Mouse (Mus musculus) 3T3-L1 (cell line): ENCODE measurements around the gene Coq9.
"Not testable (repeated sequence)": the region's sequence is repeated elsewhere in the genome, so short reads cannot be mapped to it uniquely, and the experiment has no call there.

Source experiments
- DNase-seq: peaks from one replicate; pipeline ENCODE4 v3.0.0-alpha.2; 2015; ENCODE audit warnings: low read depth, low spot score

The Coq9 gene

GRCm38 (mm10) chr8:94821381-94821780 lies 16.7 kb upstream of the Coq9 start:
- no peak for DNase-seq

DNA sequence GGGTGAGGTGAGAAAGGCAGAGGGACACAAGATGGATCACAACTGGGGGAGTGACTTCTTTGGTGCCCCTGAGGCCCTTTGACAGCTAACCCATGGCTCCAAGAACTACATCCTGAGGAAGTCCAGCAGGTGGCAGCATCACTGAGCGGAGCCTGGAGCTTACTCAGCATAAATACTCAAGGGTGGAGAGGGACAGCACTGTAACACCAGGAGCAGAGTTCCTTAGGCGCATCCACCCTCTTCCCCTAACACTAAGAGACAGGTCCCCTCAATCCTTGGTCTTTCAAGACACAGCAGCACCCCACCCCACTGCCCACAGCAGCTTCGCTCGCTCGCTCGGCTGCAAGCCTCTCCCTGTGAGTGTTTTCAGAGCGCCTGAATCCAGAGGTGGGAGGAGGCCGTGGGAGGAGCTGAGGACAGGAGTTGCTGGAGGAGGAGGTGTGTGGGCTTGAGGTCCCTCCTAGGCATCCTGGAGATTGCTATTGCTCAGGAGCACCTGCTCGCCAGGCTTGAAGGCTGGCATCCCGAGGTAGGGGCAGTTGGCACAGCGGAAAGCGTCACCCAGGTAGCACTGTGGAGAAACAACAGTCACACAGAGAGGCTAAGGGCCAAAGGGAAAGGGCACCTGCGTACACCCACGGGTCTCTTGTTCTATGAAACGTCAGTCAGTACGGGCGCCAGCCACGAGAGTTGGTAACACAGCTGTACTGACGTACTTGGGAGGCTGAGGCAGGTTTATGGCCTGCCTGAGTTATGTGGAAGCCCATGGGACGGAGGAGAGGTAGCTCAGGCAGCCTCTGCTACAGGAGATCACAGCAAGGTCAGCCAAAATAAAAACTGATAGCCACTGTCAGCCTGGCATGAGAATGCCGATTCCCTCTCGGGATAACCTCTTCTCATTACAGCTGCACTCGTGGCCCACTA lies 15.2 kb upstream of the Coq9 start:
- peak; percentile 78 for DNase-seq

DNA sequence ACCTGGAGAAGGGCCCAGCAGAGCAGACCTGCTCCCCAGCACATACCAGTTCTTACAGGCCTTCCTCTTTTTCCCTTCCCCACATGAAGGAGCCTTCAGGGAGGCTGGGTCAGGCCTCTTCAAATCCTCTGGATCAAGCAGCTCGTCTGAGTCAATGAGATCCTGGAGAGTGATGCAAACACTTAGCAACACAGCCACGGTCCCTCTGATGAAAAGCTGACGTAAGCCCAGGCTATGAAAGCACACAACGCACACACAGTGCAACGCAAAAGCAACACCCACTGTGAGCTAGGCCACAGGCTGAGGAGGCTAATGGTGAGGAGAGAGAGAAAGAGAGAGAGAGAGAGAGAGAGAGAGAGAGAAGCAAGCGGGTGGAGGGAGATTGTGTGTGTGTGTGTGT lies 13.0 kb upstream of the Coq9 start:
- DNase-seq = peak; percentile 48

- no peak for DNase-seq
Measured at GRCm38 (mm10) chr8:94826210-94826609, 11.9 kb upstream of the Coq9 start.

- peak; percentile 46 for DNase-seq
Measured at GRCm38 (mm10) chr8:94828284-94828683, 9.8 kb upstream of the Coq9 start.

DNA sequence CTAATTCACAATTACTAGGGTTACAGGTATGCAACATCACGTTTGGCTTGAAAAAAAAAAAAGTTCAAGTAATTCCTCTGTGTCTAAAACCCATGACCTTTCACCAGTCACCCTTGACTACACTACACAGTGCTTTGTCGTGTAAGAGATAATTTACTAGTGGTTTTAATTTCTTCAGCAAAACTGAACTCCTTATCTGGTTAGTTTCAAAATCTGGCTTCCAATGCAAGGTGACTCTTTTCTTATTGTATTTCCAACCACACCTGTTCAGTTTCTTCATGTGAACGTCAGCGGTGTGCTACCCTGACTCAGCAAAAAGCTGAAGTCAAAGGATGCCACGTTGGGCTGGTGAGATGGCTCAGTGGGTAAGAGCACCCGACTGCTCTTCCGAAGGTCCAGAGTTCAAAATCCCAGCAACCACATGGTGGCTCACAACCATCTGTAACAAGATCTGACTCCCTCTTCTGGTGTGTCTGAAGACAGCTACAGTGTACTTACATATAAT lies 4.2 kb upstream of the Coq9 start:
- not testable (repeated sequence) for DNase-seq

DNA sequence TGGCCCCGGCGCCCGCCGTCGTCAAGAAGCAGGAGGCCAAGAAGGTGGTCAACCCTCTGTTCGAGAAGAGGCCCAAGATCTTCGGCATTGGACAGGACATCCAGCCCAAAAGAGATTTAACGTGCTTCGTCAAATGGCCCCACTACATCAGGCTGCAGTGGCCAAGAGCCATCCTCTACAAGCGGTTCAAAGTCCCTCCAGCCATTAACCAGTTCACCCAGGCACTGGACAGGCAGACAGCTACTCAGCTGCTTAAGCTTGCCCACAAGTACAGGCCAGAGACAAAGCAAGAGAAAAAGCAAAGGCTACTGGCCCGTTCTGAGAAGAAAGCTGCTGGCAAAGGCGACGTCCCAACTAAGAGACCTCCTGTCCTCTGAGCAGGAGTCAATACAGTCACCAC lies 2.4 kb upstream of the Coq9 start:
- not testable (repeated sequence) for DNase-seq

DNA sequence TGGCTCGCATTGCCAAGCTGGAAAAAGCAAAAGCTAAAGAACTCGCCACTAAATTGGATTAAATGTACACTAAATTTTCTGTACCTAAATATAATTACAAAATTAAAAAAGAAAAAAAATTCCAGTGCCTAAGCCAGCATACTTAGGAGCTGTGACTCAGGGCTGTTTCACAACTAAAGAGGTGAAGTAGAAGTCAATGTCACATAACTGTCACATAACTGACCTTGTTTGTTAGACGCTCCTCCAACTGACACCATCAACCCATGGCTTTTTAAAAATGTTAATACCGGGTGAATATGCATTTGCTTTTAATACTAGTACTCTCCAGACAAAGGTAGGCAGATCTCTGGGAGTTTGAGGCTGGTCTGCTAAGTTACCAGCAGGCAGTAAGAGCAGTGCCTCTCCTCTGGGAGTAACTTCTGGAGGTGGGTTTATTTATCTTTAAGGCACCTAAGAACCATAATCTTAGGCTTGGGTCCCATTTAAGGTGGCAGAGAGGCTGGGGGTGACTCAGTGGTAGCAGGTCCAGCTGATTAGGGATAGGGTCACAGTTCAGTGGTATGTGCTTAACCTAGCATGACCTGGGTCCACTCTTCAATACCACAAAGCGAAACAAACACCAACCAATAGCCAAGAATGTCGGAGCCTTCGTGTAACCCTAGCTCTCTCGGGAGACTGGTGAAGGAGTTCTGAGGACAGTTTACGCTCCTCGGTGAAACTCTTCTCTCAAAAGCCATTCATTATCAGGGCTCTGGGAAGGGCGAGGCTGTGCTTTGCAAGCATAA lies 1.5 kb upstream of the Coq9 start:
- DNase-seq = peak; percentile 32

DNA sequence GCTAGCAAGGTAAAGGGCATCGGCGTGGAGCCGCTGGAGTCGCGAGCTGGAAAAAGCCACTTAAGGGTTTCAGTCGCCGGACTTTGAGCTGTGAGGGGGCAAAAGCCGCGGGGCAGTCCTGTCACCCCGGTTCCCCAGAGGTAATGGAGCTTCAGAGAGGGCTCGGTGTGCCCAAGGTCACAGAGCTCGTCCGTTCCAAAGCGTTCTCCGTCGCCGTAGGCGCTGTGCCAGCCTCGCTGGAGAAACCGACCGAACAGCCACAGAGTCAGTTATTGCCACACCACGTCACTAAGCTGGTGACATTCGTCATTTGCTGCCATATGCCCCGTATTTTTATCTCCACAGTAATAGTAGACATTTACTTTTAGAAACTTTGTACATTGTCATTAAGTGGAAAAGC lies 479 bp downstream of the Coq9 start:
- DNase-seq = peak; percentile 56

DNA sequence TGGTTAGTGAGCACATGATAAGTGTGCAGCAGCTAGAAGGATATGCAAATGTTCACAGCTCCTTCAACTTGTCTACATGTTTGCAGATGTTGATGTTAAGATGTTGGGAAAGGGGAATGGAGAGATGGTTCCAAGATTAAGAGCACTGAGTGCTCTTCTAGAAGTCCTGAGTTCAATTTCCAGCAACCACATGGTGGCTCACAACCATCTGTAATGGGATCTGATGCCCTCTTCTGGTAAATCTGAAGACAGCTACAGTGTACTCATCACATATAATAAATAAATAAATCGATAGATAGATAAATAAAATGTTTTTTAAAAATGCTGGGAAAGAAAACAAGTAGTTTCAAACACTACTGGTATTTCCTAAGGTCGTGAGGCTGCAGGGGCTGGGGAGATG lies 3.1 kb downstream of the Coq9 start:
- no peak for DNase-seq

DNA sequence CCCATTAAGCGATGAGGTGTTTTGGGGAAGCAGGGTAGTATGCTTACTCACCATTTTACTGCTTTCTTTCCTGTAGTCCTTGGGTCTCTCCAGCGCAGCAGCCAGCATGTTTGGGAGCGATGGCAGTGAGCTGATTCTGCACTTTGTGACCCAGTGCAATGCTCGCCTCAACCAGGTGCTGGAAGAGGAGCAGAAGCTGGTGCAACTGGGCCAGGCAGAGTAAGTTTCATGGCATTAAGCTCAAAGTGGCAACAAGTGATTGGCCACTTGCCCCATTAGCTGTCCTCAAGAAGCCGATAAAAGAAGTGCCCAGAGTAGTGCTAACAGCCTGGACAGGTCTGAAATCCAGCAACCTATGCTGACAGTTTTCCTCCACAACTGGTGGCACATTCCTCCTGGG lies 11.9 kb downstream of the Coq9 start:
- no peak for DNase-seq

- not testable (repeated sequence) for DNase-seq
Measured at GRCm38 (mm10) chr8:94854761-94855160, 16.6 kb downstream of the Coq9 start.

DNA sequence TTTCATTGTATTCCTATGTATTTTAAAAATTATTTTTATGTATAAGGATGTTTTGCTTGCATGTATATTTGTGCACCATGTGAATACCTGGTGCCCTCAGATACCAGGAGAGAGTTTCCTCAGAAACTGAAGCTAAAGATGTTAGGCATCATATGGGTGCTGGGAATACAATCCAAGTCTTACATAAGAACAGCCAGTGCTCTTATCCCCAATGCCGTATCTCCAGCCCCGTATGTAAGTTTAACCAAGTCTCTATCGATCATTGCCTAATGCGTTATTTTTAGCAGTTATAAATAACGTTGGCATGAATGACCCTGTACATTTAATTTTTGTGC lies 18.9 kb downstream of the Coq9 start:
- DNase-seq = no peak

DNA sequence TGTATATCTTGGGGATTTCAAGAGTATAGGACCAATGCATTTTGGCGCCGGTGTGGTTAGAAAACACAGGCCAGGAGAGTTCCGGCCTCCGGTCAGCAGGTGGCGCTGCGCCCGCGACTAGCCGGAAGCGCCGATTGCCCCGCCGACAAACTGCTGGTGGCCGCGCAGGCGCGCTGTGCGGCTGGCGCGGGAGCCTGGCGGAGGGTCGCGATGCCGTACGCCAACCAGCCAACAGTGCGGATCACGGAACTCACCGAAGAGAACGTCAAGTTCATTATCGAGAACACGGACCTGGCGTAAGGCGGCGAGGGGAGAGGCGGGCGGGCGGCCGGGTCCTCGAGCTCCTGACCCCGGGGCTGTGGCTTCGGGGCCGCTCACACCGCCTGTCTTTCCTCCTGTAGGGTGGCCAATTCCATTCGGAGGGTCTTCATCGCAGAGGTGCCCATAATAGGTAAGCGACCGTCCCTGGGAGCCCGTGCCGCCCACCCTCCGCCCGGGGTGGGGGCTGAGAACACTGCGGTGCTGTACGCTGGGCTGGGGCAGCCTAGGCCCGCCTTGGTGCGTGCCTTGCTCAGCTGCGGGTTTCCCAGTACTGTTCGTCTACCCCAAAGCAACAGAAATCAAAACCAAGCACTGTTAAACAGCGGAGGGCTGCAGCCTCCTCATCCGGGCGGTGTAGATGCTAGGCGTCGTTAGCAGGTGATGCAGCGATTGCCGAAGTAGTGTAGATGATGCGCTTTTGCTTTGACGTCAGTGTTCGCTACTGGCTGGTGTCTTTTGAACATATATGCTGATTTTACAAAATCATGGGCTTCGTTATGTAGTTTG lies 19.4 kb downstream of the Coq9 start, which contains the start of gene Polr2c:
Polr2c (plus strand) TSS at position 105 of the 828 bp plus-strand sequence.
- peak; percentile 80 for DNase-seq

DNA sequence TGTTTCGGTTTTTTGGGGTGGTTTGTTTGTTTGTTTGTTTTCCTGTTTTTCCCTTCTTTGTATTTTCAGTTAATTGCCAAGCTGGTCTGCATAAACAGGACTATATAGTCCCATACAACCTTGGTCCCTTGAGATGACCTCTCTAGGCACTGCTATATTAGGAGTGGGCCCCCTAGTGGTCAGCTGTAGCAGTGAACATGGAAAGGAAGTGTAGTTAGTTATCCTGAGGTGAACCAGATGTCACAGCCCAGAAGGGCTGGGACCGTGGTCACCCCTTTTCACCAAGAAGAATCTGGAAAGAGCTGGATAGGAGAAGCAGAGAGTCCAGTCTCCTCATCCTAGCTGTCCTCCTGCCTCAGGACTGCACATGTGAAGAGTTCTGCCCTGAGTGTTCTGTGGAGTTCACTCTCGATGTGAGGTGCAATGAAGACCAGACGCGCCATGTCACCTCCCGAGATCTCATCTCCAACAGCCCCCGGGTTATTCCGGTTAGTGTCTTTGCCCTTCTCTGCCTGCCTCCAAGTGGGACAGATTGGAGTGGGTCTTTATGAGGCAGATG lies 23.3 kb downstream of the Coq9 start:
- peak; percentile 79 for DNase-seq

- DNase-seq = no peak
Measured at GRCm38 (mm10) chr8:94862487-94863220, 24.5 kb downstream of the Coq9 start.

GRCm38 (mm10) chr8:94863897-94864673 lies 26.0 kb downstream of the Coq9 start:
- no peak for DNase-seq

DNA sequence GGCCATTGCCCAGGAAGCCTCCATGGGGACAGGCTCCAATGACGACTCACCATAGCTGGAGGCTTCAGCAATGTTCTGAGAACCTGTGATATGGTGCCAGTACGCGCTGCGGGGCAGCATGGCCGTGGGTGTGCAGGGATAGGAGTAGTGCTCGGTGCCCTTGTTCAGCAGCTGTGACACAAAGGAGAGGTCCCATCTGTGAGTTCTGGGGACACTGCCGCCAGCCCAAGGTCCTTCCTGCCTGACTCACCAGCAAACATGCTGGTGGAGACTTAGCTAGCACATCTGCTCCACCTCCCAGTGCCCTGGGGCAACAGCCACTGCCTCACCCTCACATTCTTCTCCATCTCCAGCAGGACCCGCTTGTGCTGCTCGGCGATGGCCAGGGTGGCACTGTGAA lies 27.2 kb downstream of the Coq9 start:
- peak; percentile 69 for DNase-seq

DNA sequence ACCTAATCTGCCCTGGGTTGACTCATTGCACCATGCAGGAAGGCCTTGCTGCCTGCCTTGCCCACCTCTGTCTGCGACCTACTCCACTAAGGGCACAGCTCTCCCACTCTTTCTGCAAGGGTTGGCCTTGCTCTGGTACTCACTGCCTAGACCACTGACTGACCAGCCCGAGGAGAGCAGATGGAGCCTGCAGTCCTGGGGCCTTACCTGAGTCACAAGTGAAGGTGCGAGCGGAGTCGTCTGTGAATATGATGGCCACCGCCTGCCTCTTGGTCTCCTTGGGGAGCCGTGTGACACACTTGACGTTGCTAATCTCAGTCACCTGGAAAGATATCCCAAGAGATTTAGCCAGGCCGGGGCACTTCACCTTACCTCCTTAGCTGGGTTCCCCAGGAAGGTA lies 28.8 kb downstream of the Coq9 start:
- DNase-seq = no peak

DNA sequence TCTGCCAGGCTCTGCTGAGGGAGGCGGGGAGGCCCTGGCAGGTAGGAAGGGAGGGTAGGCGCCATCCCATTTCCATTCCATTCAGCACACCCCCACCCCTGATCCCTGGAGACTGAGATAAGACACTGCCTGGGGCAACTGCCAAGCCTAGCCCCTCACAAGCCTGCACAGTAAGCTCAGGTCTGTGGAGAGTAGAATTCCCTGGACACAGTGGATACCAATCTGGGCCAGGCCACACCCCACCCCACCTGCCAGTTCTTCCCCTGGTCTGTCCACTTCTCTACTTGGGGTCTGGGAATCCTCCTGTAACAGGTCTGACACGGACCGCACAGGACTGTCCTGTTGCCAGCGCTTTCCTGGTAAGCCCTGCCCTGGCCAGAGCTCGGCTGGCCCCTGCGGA lies 31.0 kb downstream of the Coq9 start:
- DNase-seq = no peak
